Mouse (Mus musculus) limb, embryonic 13.5 days (tissue): ENCODE measurements at regions not wholly inside any gene's neighbourhood (a gene's known extent, or its start where the extent isn't known, plus 50 kb on each side); places are given as distances from the start of the nearest gene placed in this dataset.

ENCODE experiments used
- ATAC-seq: fragments of 200-750 bp; cut with Nextera tagmentation; 2 replicates; pipeline ENCODE4 v1.8.0; 2017; ENCODE audit warnings: low read depth, moderate number of reproducible peaks, moderate TSS enrichment; ENCODE audit not compliant: low FRiP score
- H3K27ac ChIP-seq: fragments of 300-500 bp; sonication (generic); 2 replicates; pipeline ENCODE4 v1.5.1; 2015; ENCODE audit warnings: inconsistent platforms, mild to moderate bottlenecking, moderate library complexity
- H3K27me3 ChIP-seq: fragments of 300-500 bp; sonication (generic); 2 replicates; pipeline ENCODE4 v1.6.1; 2015; ENCODE audit warnings: mild to moderate bottlenecking, inconsistent platforms
- H3K36me3 ChIP-seq: fragments of 300-500 bp; sonication (generic); 2 replicates; pipeline ENCODE4 v1.6.1; 2015; ENCODE audit warnings: inconsistent platforms, mild to moderate bottlenecking, moderate library complexity
- H3K4me1 ChIP-seq: fragments of 300-500 bp; sonication (generic); 2 replicates; pipeline ENCODE4 v1.6.1; 2015; ENCODE audit warnings: inconsistent platforms
- H3K4me2 ChIP-seq: fragments of 300-500 bp; sonication (generic); replicated peaks from 2 replicates; pipeline ENCODE4 v1.6.1; 2015; ENCODE audit warnings: inconsistent platforms, mild to moderate bottlenecking, moderate library complexity
- H3K4me3 ChIP-seq: fragments of 300-500 bp; sonication (generic); 2 replicates; pipeline ENCODE4 v1.5.1; 2015; ENCODE audit warnings: moderate library complexity, mild to moderate bottlenecking, inconsistent platforms
- H3K9ac ChIP-seq: fragments of 300-500 bp; sonication (generic); 2 replicates; pipeline ENCODE4 v1.6.1; 2015; ENCODE audit warnings: mild to moderate bottlenecking, inconsistent platforms
- H3K9me3 ChIP-seq: fragments of 300-500 bp; sonication (generic); 2 replicates; pipeline ENCODE4 v1.6.1; 2016; ENCODE audit warnings: inconsistent platforms
- WGBS: fragments of 180-500 bp; shearing (Covaris S2); methylation state at CpG from one replicate; pipeline ENCODE4 v1.1.7; 2015; 5-methylcytosine and 5-hydroxymethylcytosine counted together

DNA sequence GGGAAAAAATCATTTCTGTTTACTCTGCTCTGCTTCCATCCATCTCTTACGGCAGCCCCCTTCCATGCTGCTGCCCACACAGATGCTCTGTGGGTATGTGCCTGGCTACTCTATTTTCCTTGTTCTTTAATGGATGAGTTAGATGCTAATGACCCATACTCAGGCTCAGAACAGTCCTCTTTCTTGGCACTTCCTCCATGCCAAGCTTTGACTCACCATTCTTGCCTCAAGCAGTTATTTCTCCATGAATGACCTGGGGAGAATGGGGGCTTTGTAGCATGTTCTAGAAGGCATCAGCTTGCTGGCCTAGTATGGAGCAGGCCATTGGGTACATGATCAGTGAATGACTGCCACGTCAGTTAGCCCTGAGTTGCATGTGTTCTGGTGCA lies 175.9 kb upstream of the Camk1g start:
- no peak overlapping the region for H3K27ac ChIP-seq
- no peak for ATAC-seq
- no peaks in the 10 kb centered on the region for H3K9me3 ChIP-seq
- H3K4me1 ChIP-seq = 0 out of 2 replicates have a peak, but pooled peaks cover 3% of the 10 kb centered on the region
- H3K9ac ChIP-seq = no peak overlapping the region
- 88% methylated on average over 2 of the region's 2 CpGs for WGBS
- no peak overlapping the region for H3K4me3 ChIP-seq
- no peaks in the 10 kb centered on the region for H3K36me3 ChIP-seq
- no peaks in the 10 kb centered on the region for H3K27me3 ChIP-seq
- no peak overlapping the region for H3K4me2 ChIP-seq

DNA sequence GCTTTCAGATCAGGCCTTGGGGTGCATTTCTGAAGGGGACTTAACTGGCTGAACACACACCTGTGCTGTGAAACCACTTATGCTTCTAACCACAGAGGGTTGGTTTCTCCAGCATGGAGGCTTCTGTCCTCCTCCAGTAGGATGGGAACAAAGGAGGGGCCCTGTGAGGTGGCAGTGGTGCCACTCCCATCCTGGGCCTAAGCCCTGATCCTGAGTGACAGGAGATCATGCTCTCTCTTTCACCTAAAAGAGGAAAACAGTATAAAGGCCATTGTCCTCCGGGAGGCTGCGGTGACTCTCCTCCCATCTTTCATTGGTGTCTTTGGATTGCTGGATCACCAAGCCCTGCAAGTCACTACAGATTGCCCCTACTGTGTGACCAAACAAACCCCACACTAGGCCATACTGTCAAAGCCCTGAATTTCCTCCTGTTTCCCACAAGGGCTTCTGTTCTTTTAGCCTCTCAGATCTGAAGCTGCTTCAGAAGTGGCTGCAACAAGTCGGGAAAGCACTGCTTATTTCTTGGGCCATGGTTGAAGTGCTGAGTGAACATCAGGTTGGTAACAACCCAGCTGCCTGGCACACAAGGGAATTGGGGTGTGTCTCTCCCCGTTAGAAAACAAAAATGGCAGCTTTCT lies 175.4 kb upstream of the Camk1g start:
- H3K27me3 ChIP-seq = no peaks in the 10 kb centered on the region
- WGBS = 84% methylated on average over 4 of the region's 4 CpGs

GRCm38 (mm10) chr1:193544804-193545203 lies 174.7 kb upstream of the Camk1g start:
- Histone ChIP-seq H3K9me3 (no peaks in the 10 kb centered on the region), H3K36me3 (no peaks in the 10 kb centered on the region), H3K4me3 (no peak overlapping the region), H3K4me2 (no peak overlapping the region), H3K27ac (no peak overlapping the region), H3K27me3 (no peaks in the 10 kb centered on the region), H3K4me1 (peaks cover 3% of the 10 kb centered on the region), H3K9ac (no peak overlapping the region)
- ATAC-seq = no peak

More for the DNA sequence above, 175.4 kb upstream of the Camk1g start:
- ATAC-seq = no peak
- Histone ChIP-seq H3K36me3 (no peaks in the 10 kb centered on the region), H3K4me2 (no peak overlapping the region), H3K4me3 (no peak overlapping the region), H3K4me1 (no peaks in the 10 kb centered on the region), H3K9me3 (no peaks in the 10 kb centered on the region), H3K27ac (no peak overlapping the region), H3K9ac (no peak overlapping the region)

GRCm38 (mm10) chr1:193543834-193544233 lies 173.7 kb upstream of the Camk1g start:
- WGBS = 65% methylated on average over 3 of the region's 3 CpGs
- Histone ChIP-seq H3K9ac (no peak overlapping the region), H3K27ac (no peak overlapping the region), H3K27me3 (no peaks in the 10 kb centered on the region), H3K4me1 (peaks cover 13% of the 10 kb centered on the region), H3K4me2 (no peak overlapping the region), H3K9me3 (no peaks in the 10 kb centered on the region), H3K4me3 (no peak overlapping the region), H3K36me3 (no peaks in the 10 kb centered on the region)
- ATAC-seq = no peak

GRCm38 (mm10) chr1:193543284-193543683 lies 173.2 kb upstream of the Camk1g start:
- no peak for ATAC-seq
- no peak overlapping the region for H3K9ac ChIP-seq
- 76% methylated on average over 4 of the region's 4 CpGs for WGBS
- no peaks in the 10 kb centered on the region for H3K36me3 ChIP-seq
- no peaks in the 10 kb centered on the region for H3K9me3 ChIP-seq
- no peak overlapping the region for H3K4me2 ChIP-seq
- no peak overlapping the region for H3K27ac ChIP-seq
- peaks cover 19% of the 10 kb centered on the region for H3K4me1 ChIP-seq
- H3K27me3 ChIP-seq = no peaks in the 10 kb centered on the region
- H3K4me3 ChIP-seq = no peak overlapping the region

GRCm38 (mm10) chr1:193541934-193542580 lies 172.0 kb upstream of the Camk1g start:
- ATAC-seq = no peak
- H3K4me2 ChIP-seq = no peak overlapping the region
- no peak overlapping the region for H3K9ac ChIP-seq
- no peaks in the 10 kb centered on the region for H3K36me3 ChIP-seq
- no peak overlapping the region for H3K4me3 ChIP-seq
- H3K27me3 ChIP-seq = no peaks in the 10 kb centered on the region
- H3K9me3 ChIP-seq = no peaks in the 10 kb centered on the region
- peaks cover 29% of the 10 kb centered on the region for H3K4me1 ChIP-seq
- WGBS = 34% methylated on average over 13 of the region's 13 CpGs
- no peak overlapping the region for H3K27ac ChIP-seq

DNA sequence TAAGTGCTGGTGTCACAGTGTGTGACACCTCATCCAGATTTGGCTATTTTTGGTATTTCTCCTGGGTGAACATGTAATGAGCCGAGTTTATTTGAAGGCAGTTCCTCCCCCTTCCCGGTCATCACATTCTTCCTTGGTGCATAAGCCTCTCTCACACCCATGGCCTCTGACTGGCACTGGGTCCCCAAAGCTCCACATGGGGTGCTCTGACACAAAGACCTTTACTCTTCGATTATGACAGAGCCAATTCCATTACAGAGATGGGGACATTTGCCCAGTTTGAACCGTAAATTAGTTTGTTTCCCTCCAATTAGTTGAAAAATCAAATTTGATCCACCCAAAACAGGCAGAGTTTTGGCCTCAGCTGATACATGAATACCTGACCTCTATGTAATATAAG lies 171.2 kb upstream of the Camk1g start:
- 82% methylated on average over 4 of the region's 4 CpGs for WGBS
- Histone ChIP-seq H3K4me3 (no peak overlapping the region), H3K9me3 (no peaks in the 10 kb centered on the region), H3K36me3 (no peaks in the 10 kb centered on the region), H3K27me3 (no peaks in the 10 kb centered on the region), H3K4me2 (no peak overlapping the region), H3K4me1 (peaks cover 29% of the 10 kb centered on the region), H3K27ac (no peak overlapping the region), H3K9ac (no peak overlapping the region)
- ATAC-seq = no peak

DNA sequence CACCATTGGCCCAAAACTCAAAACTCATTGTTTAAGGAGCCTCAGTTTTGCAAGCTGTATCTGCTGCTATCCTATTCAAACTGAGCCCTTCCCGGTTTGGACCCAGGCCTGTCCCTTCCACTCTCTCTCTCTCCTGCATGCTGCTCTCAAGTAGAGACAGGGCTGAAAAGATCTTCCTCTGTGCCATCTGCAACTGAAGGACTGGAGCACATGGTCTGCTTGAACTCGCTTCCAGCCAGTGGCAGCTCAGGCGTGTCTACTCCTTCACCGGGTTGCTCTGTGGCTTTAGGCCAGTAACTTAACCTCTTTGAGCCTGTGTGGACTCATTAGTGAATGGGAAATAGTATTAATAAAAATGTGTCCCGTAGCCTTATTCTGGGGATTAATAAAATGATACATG lies 170.4 kb upstream of the Camk1g start:
- WGBS = 74% methylated on average over 5 of the region's 5 CpGs
- H3K4me2 ChIP-seq = no peak overlapping the region
- no peak overlapping the region for H3K4me3 ChIP-seq
- H3K36me3 ChIP-seq = no peaks in the 10 kb centered on the region
- H3K9me3 ChIP-seq = no peaks in the 10 kb centered on the region
- no peak overlapping the region for H3K9ac ChIP-seq
- peaks cover 29% of the 10 kb centered on the region for H3K4me1 ChIP-seq
- H3K27ac ChIP-seq = no peak overlapping the region
- no peaks in the 10 kb centered on the region for H3K27me3 ChIP-seq
- no peak for ATAC-seq

DNA sequence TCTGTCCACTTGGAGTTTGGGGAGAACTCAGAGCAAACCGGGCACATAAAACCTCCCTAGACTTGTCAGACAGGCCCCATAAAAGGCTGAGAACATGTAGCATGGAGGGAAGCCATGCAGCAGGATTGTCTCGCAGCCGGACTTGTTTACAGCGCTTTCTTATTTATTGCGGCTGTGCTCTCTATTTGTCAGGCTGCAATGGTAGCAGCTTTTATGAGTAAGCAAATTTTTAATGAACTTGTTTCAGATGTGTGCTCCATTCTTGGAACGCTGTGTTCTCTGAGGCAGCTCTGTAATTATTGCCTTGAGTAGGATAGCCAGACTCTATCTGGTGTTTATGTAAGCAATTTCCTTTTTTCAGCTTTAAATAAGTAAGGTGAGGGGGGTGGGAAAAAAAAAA lies 169.2 kb upstream of the Camk1g start:
- H3K4me1 ChIP-seq = peaks cover 29% of the 10 kb centered on the region
- no peak overlapping the region for H3K27ac ChIP-seq
- 15% methylated on average over 6 of the region's 6 CpGs for WGBS
- H3K9me3 ChIP-seq = no peaks in the 10 kb centered on the region
- H3K9ac ChIP-seq = no peak overlapping the region
- H3K36me3 ChIP-seq = no peaks in the 10 kb centered on the region
- H3K4me2 ChIP-seq = no peak overlapping the region
- H3K4me3 ChIP-seq = no peak overlapping the region
- ATAC-seq = no peak
- no peaks in the 10 kb centered on the region for H3K27me3 ChIP-seq

- H3K9me3 ChIP-seq = no peaks in the 10 kb centered on the region
- peaks cover 29% of the 10 kb centered on the region for H3K4me1 ChIP-seq
- H3K4me2 ChIP-seq = no peak overlapping the region
- H3K36me3 ChIP-seq = no peaks in the 10 kb centered on the region
- H3K27me3 ChIP-seq = peaks cover 1% of the 10 kb centered on the region; the same call in 1 of the 2 replicates
- no peak overlapping the region for H3K9ac ChIP-seq
- no peak overlapping the region for H3K27ac ChIP-seq
- ATAC-seq = no peak
- H3K4me3 ChIP-seq = no peak overlapping the region
- 53% methylated on average over 2 of the region's 2 CpGs for WGBS
Measured at GRCm38 (mm10) chr1:193538425-193538824, 168.3 kb upstream of the Camk1g start.

DNA sequence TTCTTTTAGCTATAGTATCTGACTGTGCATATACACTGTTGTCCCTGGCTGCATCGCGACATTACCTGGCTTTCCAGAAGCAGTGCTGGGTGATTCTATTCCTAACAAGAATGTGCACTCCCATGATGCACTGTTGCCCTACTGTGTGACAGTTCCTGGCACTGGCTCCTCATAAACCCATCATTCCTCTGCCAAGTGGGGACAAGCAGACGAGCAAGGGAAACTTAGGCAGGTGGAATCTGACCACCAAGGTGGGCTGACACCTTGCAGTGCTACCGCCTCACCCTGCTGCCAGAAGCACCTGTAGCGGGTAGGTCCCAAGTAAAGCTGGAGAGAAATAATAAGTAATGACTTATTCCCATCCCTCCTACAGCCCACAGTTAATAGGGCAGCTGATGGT lies 167.5 kb upstream of the Camk1g start:
- Histone ChIP-seq H3K9ac (no peak overlapping the region), H3K27me3 (peaks cover 3% of the 10 kb centered on the region; the same call in 1 of the 2 replicates), H3K36me3 (no peaks in the 10 kb centered on the region), H3K27ac (no peak overlapping the region), H3K4me3 (no peak overlapping the region), H3K4me1 (peaks cover 29% of the 10 kb centered on the region), H3K9me3 (no peaks in the 10 kb centered on the region), H3K4me2 (no peak overlapping the region)
- no peak for ATAC-seq
- WGBS = 83% methylated on average over 5 of the region's 5 CpGs

- no peak overlapping the region for H3K4me2 ChIP-seq
Measured at GRCm38 (mm10) chr1:193536552-193536951, 166.5 kb upstream of the Camk1g start.

GRCm38 (mm10) chr1:193534449-193534848 lies 164.4 kb upstream of the Camk1g start:
- no peak overlapping the region for H3K27ac ChIP-seq
- no peak overlapping the region for H3K9ac ChIP-seq
- peaks cover 3% of the 10 kb centered on the region; the same call in 1 of the 2 replicates for H3K27me3 ChIP-seq
- peaks cover 22% of the 10 kb centered on the region for H3K4me1 ChIP-seq
- H3K4me3 ChIP-seq = no peak overlapping the region
- no peak for ATAC-seq
- no peaks in the 10 kb centered on the region; the same call in 1 of the 2 replicates for H3K9me3 ChIP-seq
- H3K4me2 ChIP-seq = no peak overlapping the region
- 79% methylated on average over 4 of the region's 4 CpGs for WGBS
- no peaks in the 10 kb centered on the region for H3K36me3 ChIP-seq

More at GRCm38 (mm10) chr1:193536552-193536951, 166.5 kb upstream of the Camk1g start:
- ATAC-seq = no peak
- no peaks in the 10 kb centered on the region for H3K36me3 ChIP-seq
- no peak overlapping the region for H3K9ac ChIP-seq
- H3K4me3 ChIP-seq = no peak overlapping the region
- H3K27me3 ChIP-seq = peaks cover 3% of the 10 kb centered on the region; the same call in 1 of the 2 replicates
- H3K9me3 ChIP-seq = no peaks in the 10 kb centered on the region
- H3K4me1 ChIP-seq = peaks cover 29% of the 10 kb centered on the region
- H3K27ac ChIP-seq = no peak overlapping the region
